Mouse (Mus musculus): ENCODE measurements around the gene Ttc29.

DNA sequence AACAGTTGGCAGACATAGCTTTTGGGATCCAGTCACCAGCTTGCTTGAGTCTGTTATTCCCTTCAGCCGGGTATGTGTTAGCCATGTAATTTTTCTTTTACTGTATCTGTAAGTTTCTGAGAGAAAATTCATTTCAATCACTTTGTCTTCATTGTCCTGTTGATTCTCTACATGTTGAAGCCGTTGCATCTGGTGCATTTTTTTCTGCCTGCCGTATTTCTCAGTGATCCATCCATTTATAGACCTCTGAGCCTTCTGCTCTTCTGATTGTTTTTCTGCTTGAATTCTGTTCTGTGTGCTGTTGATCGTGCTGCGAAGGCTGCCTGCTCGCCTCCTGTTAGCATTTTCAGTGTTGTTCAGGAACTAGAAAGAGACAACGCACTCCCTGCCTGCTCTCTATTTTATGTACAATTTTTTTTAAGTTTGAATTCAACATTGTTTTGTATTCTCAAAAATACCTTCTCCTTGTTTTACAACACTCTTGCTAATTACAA, 20.7 kb downstream of the Ttc29 start:
- TF ChIP-seq CTCF (IDR thresholded peaks at IDR 0.05; ENCODE audit: control insufficient read depth, insufficient read depth, low read length) (no peak), POLR2A (IDR thresholded peaks at IDR 0.05; ENCODE audit: borderline replicate concordance, control insufficient read depth, low read depth, low read length) (no peak)

Measured in bone marrow, adult 2 months (tissue).